Mouse (Mus musculus): ENCODE data around the gene Gli3. TPM values are rescaled to one million over a fixed set of nuclear protein-coding genes. Genes with fewer than 3 reads are reported as not detected.

Gene Gli3
- polyA plus RNA-seq, 1 experiment from 2014 or later, result 0.22 TPM

- Histone ChIP-seq H3K9me3 (ENCODE audit: low read length) (no peaks in the 10 kb centered on the region), H3K27ac (ENCODE audit: low read depth) (no peak overlapping the region), H3K36me3 (replicated peaks; ENCODE audit: insufficient read depth, low read length) (no peaks in the 10 kb centered on the region), H3K9ac (replicated peaks) (no peak overlapping the region), H3K4me2 (ENCODE audit: low read depth, low read length) (no peak overlapping the region), H3K4me3 (ENCODE audit: low read depth, low read length) (no peak overlapping the region), H3K27me3 (ENCODE audit: insufficient read depth, low read length) (no peaks in the 10 kb centered on the region), H3K4me1 (ENCODE audit: insufficient read depth) (no peaks in the 10 kb centered on the region)
- TF ChIP-seq CTCF (IDR thresholded peaks at IDR 0.05; ENCODE audit: low read depth) (no peak), EP300 (IDR thresholded peaks at IDR 0.05; ENCODE audit: low read depth) (no peak)
- ATAC-seq, result no peak
- no peak for DNase-seq
Measured at GRCm38 (mm10) chr13:15510925-15511324, 47.9 kb downstream of the Gli3 start.

DNA sequence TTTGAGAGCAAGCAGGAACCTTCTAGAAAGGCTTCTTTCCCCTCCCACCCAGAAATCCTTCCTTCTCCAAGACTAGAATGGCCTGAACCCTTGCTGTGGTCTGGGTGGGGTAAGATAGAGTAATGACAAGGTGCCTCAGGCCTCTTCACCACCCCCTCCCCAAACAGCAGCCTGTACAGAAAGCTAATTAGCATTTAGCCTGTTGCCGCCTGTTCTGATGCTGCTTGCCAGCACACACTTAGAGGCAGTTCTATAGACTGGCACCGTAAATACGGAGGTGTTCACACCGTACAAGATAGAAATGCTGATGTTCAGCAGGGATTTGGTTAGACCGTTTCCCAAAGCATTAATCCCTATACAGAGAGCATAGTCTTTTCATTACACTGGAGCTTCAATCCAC, 50.1 kb downstream of the Gli3 start:
- TF ChIP-seq CTCF (IDR thresholded peaks at IDR 0.05; ENCODE audit: low read depth), result no peak
- TF ChIP-seq EP300 (IDR thresholded peaks at IDR 0.05; ENCODE audit: low read depth), result no peak
- H3K9me3 ChIP-seq (ENCODE audit: low read length), result no peaks in the 10 kb centered on the region
- H3K4me2 ChIP-seq (ENCODE audit: low read depth, low read length), result no peak overlapping the region
- WGBS (ENCODE audit: insufficient replicate concordance), result 84% methylated on average over 5 of the region's 5 CpGs
- no peak overlapping the region for H3K27ac ChIP-seq (ENCODE audit: low read depth)
- H3K4me3 ChIP-seq (ENCODE audit: low read depth, low read length), result no peak overlapping the region
- no peaks in the 10 kb centered on the region for H3K36me3 ChIP-seq (replicated peaks; ENCODE audit: insufficient read depth, low read length)
- ATAC-seq, result no peak
- DNase-seq, result no peak
- no peaks in the 10 kb centered on the region for H3K4me1 ChIP-seq (ENCODE audit: insufficient read depth)
- no peaks in the 10 kb centered on the region for H3K27me3 ChIP-seq (ENCODE audit: insufficient read depth, low read length)
- H3K9ac ChIP-seq (replicated peaks), result no peak overlapping the region

- H3K9ac ChIP-seq (replicated peaks), result no peak overlapping the region
- no peak overlapping the region for H3K27ac ChIP-seq (ENCODE audit: low read depth)
- TF ChIP-seq EP300 (IDR thresholded peaks at IDR 0.05; ENCODE audit: low read depth), result no peak
- no peak for TF ChIP-seq CTCF (IDR thresholded peaks at IDR 0.05; ENCODE audit: low read depth)
- H3K27me3 ChIP-seq (ENCODE audit: insufficient read depth, low read length), result no peaks in the 10 kb centered on the region
- H3K4me2 ChIP-seq (ENCODE audit: low read depth, low read length), result no peak overlapping the region
- H3K4me3 ChIP-seq (ENCODE audit: low read depth, low read length), result no peak overlapping the region
- no peak for ATAC-seq
- DNase-seq, result no peak
- 82% methylated on average over 8 of the region's 8 CpGs for WGBS (ENCODE audit: insufficient replicate concordance)
- no peaks in the 10 kb centered on the region for H3K4me1 ChIP-seq (ENCODE audit: insufficient read depth)
- no peaks in the 10 kb centered on the region for H3K9me3 ChIP-seq (ENCODE audit: low read length)
- H3K36me3 ChIP-seq (replicated peaks; ENCODE audit: insufficient read depth, low read length), result no peaks in the 10 kb centered on the region
Measured at GRCm38 (mm10) chr13:15514082-15514481, 51.0 kb downstream of the Gli3 start.

DNA sequence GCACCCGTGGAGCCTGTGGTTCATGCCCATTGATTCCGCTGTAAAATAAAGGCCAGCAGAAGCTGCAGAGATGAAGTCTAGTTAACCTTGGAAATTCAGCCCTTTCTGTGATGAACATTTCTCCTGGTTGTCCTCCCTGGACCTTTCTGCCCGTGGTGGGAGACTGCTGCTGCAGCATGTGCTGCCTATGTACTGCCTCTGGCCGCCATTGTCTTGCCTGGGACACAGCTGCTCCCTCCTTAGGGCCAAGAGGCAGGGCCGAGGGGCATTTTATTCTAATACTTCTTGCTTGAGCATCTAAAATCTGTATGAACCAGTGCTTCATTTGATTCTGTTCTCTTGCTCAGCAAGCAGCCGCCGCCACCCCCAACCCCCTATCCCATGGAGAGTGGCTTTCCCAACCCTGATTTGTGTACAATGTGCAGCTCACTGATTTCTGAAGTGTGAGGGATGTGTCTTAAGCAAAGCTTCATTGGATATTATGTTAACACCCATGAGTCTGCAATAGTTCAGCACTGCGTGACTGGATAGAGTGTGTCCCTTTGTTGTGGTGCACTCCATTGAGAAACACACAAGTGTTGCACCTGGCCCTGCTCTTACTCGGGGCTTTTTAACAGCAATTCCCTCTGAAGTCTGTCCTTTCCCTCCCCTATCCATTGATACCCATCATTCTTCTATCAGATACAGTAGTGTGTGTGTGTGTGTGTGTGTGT, 54.2 kb downstream of the Gli3 start:
- Histone ChIP-seq H3K4me2 (ENCODE audit: low read depth, low read length) (no peak overlapping the region), H3K27ac (ENCODE audit: low read depth) (no peak overlapping the region), H3K9ac (replicated peaks) (no peak overlapping the region), H3K4me3 (ENCODE audit: low read depth, low read length) (no peak overlapping the region), H3K36me3 (replicated peaks; ENCODE audit: insufficient read depth, low read length) (no peaks in the 10 kb centered on the region), H3K9me3 (ENCODE audit: low read length) (no peaks in the 10 kb centered on the region), H3K4me1 (ENCODE audit: insufficient read depth) (no peaks in the 10 kb centered on the region), H3K27me3 (ENCODE audit: insufficient read depth, low read length) (no peaks in the 10 kb centered on the region)
- DNase-seq, result no peak
- ATAC-seq, result no peak
- 80% methylated on average over 9 of the region's 9 CpGs for WGBS (ENCODE audit: insufficient replicate concordance)
- no peak for TF ChIP-seq EP300 (IDR thresholded peaks at IDR 0.05; ENCODE audit: low read depth)
- no peak for TF ChIP-seq CTCF (IDR thresholded peaks at IDR 0.05; ENCODE audit: low read depth)

GRCm38 (mm10) chr13:15520353-15520752, 57.3 kb downstream of the Gli3 start:
- Histone ChIP-seq H3K4me3 (ENCODE audit: low read depth, low read length) (no peak overlapping the region), H3K27ac (ENCODE audit: low read depth) (no peak overlapping the region), H3K27me3 (ENCODE audit: insufficient read depth, low read length) (no peaks in the 10 kb centered on the region), H3K9ac (replicated peaks) (no peak overlapping the region), H3K9me3 (ENCODE audit: low read length) (no peaks in the 10 kb centered on the region), H3K36me3 (replicated peaks; ENCODE audit: insufficient read depth, low read length) (no peaks in the 10 kb centered on the region), H3K4me2 (ENCODE audit: low read depth, low read length) (no peak overlapping the region), H3K4me1 (ENCODE audit: insufficient read depth) (no peaks in the 10 kb centered on the region)
- DNase-seq (no peak), ATAC-seq (no peak)
- no peak for TF ChIP-seq CTCF (IDR thresholded peaks at IDR 0.05; ENCODE audit: low read depth)
- no peak for TF ChIP-seq EP300 (IDR thresholded peaks at IDR 0.05; ENCODE audit: low read depth)
- WGBS (ENCODE audit: insufficient replicate concordance), result 72% methylated on average over 2 of the region's 2 CpGs

DNA sequence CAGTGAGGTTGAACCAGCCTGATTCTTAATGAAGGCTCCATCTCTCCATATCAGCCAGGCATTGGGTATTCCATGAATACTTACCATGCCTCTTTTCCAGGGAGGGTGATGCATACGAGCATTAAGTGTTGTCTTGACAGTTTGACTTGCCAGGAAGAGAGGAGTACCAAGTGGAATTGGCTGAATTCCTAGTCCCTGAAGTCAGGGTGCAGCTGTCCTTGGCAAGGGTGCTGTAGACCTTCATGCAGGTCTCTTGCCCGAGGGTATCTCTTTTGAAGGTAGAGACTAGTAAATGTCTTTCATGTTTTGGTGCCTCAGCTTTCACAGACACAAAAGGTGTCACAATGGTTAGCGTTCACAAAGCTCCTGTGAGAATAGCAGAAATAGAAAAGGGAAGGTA, 59.1 kb downstream of the Gli3 start:
- no peaks in the 10 kb centered on the region for H3K9me3 ChIP-seq (ENCODE audit: low read length)
- WGBS (ENCODE audit: insufficient replicate concordance), result 75% methylated on average over 3 of the region's 3 CpGs
- no peak for TF ChIP-seq CTCF (IDR thresholded peaks at IDR 0.05; ENCODE audit: low read depth)
- TF ChIP-seq EP300 (IDR thresholded peaks at IDR 0.05; ENCODE audit: low read depth), result no peak
- no peak overlapping the region for H3K4me2 ChIP-seq (ENCODE audit: low read depth, low read length)
- no peak overlapping the region for H3K4me3 ChIP-seq (ENCODE audit: low read depth, low read length)
- ATAC-seq (no peak), DNase-seq (no peak)
- H3K27ac ChIP-seq (ENCODE audit: low read depth), result no peak overlapping the region
- H3K4me1 ChIP-seq (ENCODE audit: insufficient read depth), result no peaks in the 10 kb centered on the region
- H3K36me3 ChIP-seq (replicated peaks; ENCODE audit: insufficient read depth, low read length), result no peaks in the 10 kb centered on the region
- no peaks in the 10 kb centered on the region for H3K27me3 ChIP-seq (ENCODE audit: insufficient read depth, low read length)
- H3K9ac ChIP-seq (replicated peaks), result no peak overlapping the region

GRCm38 (mm10) chr13:15524208-15524607, 61.2 kb downstream of the Gli3 start:
- WGBS (ENCODE audit: insufficient replicate concordance), result 74% methylated on average over 8 of the region's 8 CpGs
- TF ChIP-seq CTCF (IDR thresholded peaks at IDR 0.05; ENCODE audit: low read depth) (no peak), EP300 (IDR thresholded peaks at IDR 0.05; ENCODE audit: low read depth) (no peak)

More at GRCm38 (mm10) chr13:15524208-15524607, 61.2 kb downstream of the Gli3 start:
- no peak overlapping the region for H3K4me2 ChIP-seq (ENCODE audit: low read depth, low read length)
- H3K9ac ChIP-seq (replicated peaks), result no peak overlapping the region
- no peak overlapping the region for H3K27ac ChIP-seq (ENCODE audit: low read depth)
- no peaks in the 10 kb centered on the region for H3K4me1 ChIP-seq (ENCODE audit: insufficient read depth)
- ATAC-seq, result no peak
- no peaks in the 10 kb centered on the region for H3K27me3 ChIP-seq (ENCODE audit: insufficient read depth, low read length)
- no peak for DNase-seq
- no peaks in the 10 kb centered on the region for H3K36me3 ChIP-seq (replicated peaks; ENCODE audit: insufficient read depth, low read length)
- H3K4me3 ChIP-seq (ENCODE audit: low read depth, low read length), result no peak overlapping the region
- no peaks in the 10 kb centered on the region for H3K9me3 ChIP-seq (ENCODE audit: low read length)
